Mouse (Mus musculus): ENCODE measurements around the gene Lifr.

- TF ChIP-seq CTCF (IDR thresholded peaks at IDR 0.05; ENCODE audit: borderline replicate concordance, control insufficient read depth, extremely low read depth, insufficient read depth, low read length, poor library complexity) (no peak), POLR2A (IDR thresholded peaks at IDR 0.05; ENCODE audit: control insufficient read depth, extremely low read depth, insufficient read depth, low read length, poor library complexity) (no peak)
Observed at GRCm38 (mm10) chr15:7163851-7164250, 73.4 kb downstream of the Lifr start.

All from thymus, adult 2 months (tissue).